Mouse (Mus musculus): ENCODE measurements around the gene Gm20817. TPM values are rescaled to one million over a fixed set of nuclear protein-coding genes. Genes with fewer than 3 reads are reported as not detected.
"Not testable (repeated sequence)": the region's sequence is repeated elsewhere in the genome, so short reads cannot be mapped to it uniquely, and the experiment has no call there.

Gene Gm20817
- total RNA-seq (2015; ENCODE audit: low replicate concordance) (not detected in 2 replicates), total RNA-seq (2017; ENCODE audit: low replicate concordance) (not detected in 2 replicates)

GRCm38 (mm10) chrY:68832628-68833027, at the start of gene Gm20817:
TSS of gene Gm20817 (minus strand) at chrY:68832728.
- not testable (repeated sequence) for ATAC-seq (replicated peaks; ENCODE audit: low FRiP score, poor library complexity, severe bottlenecking)

All from erythroid progenitor cell, adult 5-6 weeks (primary cell).